Comparison of ENCODE assay signal across 26 mouse cellular contexts in the genomic region with DNA sequence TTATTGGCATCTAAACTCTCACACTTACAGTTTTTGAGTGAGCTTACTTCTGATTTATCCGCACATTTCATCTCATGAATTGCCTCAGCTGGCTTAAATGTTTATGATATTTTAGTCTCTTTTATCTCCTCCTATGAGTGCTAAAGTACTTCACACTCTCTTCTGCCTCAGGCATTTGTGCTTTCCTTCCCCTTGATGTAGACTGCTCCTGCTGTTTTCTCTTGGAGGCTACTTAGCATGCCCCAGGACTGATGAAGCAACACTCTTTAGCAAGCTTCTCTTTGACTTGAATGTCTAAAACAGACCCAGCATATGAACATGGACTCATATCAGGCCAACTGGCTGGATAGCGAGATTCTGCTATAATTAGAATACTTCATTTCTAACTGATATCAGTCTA.
"Had no signal": no experiment of that assay in that cellular context is flagged by ENCODE, and none has a peak within 500 bp of the region (broad histone marks: within the 10 kb centered on the region; RNA-seq: fewer than 3 reads in every experiment).

No protein-coding gene starts in this region.

- H3K27me3 ChIP-seq: heart, embryonic 12.5 days; hindbrain, embryonic 12.5 days; intestine, embryonic 15.5 days; limb, embryonic 12.5 days had no signal

- ATAC-seq: hindbrain, embryonic 16.5 days; inflammation-experienced regulatory T-cells, adult 6 months; intestine, embryonic 15.5 days; intestine, postnatal 0 days had no signal

- DNase-seq: gastrocnemius, adult 2 months; gastrocnemius, postnatal 10 days; gastrocnemius, postnatal 25 days; heart, adult 18-20 months; heart, postnatal 10 days; heart, postnatal 4 days; kidney, adult 18-20 months; kidney, adult 8-10 months; kidney, postnatal 10 days; kidney, postnatal 25 days; kidney, postnatal 4 days; liver had no signal

- H3K4me3 ChIP-seq: gastrocnemius, adult 2 months; heart, embryonic 10.5 days; heart, embryonic 12.5 days; hindbrain, embryonic 10.5 days; hindbrain, embryonic 12.5 days; intestine, embryonic 15.5 days; layer of hippocampus, adult 2 months; left cerebral cortex, adult 2 months; limb, embryonic 10.5 days; limb, embryonic 12.5 days had no signal

- H3K27ac ChIP-seq: gastrocnemius, adult 2 months; heart, embryonic 10.5 days; hindbrain, embryonic 10.5 days; hindbrain, embryonic 12.5 days; hindbrain, embryonic 14.5 days; intestine, embryonic 15.5 days; layer of hippocampus, adult 2 months; left cerebral cortex, adult 2 months; limb, embryonic 10.5 days; limb, embryonic 12.5 days had no signal

- H3K4me1 ChIP-seq: heart, embryonic 10.5 days; heart, embryonic 12.5 days; hindbrain, embryonic 10.5 days; hindbrain, embryonic 12.5 days; intestine, embryonic 15.5 days; limb, embryonic 10.5 days; limb, embryonic 12.5 days had no signal

- H3K4me2 ChIP-seq: heart, embryonic 12.5 days; hindbrain, embryonic 12.5 days; hindbrain, embryonic 14.5 days; intestine, embryonic 15.5 days; limb, embryonic 12.5 days; liver, embryonic 11.5 days had no signal

- H3K9me3 ChIP-seq: heart, embryonic 10.5 days; heart, embryonic 12.5 days; hindbrain, embryonic 10.5 days; hindbrain, embryonic 12.5 days; intestine, embryonic 15.5 days; limb, embryonic 10.5 days; limb, embryonic 12.5 days had no signal

- H3K9ac ChIP-seq: heart, embryonic 12.5 days; hindbrain, embryonic 12.5 days; hindbrain, embryonic 14.5 days; intestine, embryonic 15.5 days; limb, embryonic 12.5 days had no signal

- H3K36me3 ChIP-seq: heart, embryonic 10.5 days; heart, embryonic 12.5 days; hindbrain, embryonic 10.5 days; hindbrain, embryonic 12.5 days; intestine, embryonic 15.5 days; limb, embryonic 10.5 days; limb, embryonic 12.5 days had no signal
